Mouse (Mus musculus): ENCODE measurements at regions not wholly inside any gene's neighbourhood (a gene's known extent, or its start where the extent isn't known, plus 50 kb on each side); places are given as distances from the start of the nearest gene placed in this dataset.

- TF ChIP-seq EP300 (IDR thresholded peaks at IDR 0.05; ENCODE audit: insufficient read depth, low read depth, low read length) (no peak), POLR2A (IDR thresholded peaks at IDR 0.05; ENCODE audit: insufficient read depth, low read length) (no peak), CTCF (IDR thresholded peaks at IDR 0.05; ENCODE audit: low read depth, low read length) (no peak)
Observed at GRCm38 (mm10) chr2:131753436-131753835, 106.1 kb downstream of the Erv3 start.
